Mouse (Mus musculus): Measurements from ENCODE around the gene Otulin.

GRCm38 (mm10) chr15:27571179-27571578 is 59.3 kb downstream of the Otulin start:
- TF ChIP-seq POLR2A (IDR thresholded peaks at IDR 0.05; ENCODE audit: low read depth, low read length) (no peak), CTCF (IDR thresholded peaks at IDR 0.05; ENCODE audit: extremely low read depth, insufficient read depth, insufficient read length, insufficient replicate concordance) (no peak)
